Mouse (Mus musculus) neural tube, embryonic 11.5 days (tissue): ENCODE data around the gene Glb1l2. TPM values are rescaled to one million over a fixed set of nuclear protein-coding genes. Genes with fewer than 3 reads are reported as not detected.

Experiments used
- ATAC-seq: fragments of 200-750 bp; cut with Nextera tagmentation; 2 replicates; pipeline ENCODE4 v1.8.0; 2017; ENCODE audit warnings: moderate number of reproducible peaks, mild to moderate bottlenecking, moderate TSS enrichment, moderate library complexity; ENCODE audit not compliant: insufficient read depth, low FRiP score, low TSS enrichment
- DNase-seq: peaks from one replicate; pipeline ENCODE4 v3.0.0-alpha.2; 2015; ENCODE audit warnings: low spot score
- H3K27ac ChIP-seq: fragments of 300-500 bp; sonication (generic); 2 replicates; pipeline ENCODE4 v1.5.1; 2014; ENCODE audit warnings: low read depth, mild to moderate bottlenecking, low read length
- H3K27me3 ChIP-seq: fragments of 300-500 bp; sonication (generic); 2 replicates; pipeline ENCODE4 v1.6.1; 2014; ENCODE audit warnings: mild to moderate bottlenecking, low read length, mixed read lengths; ENCODE audit not compliant: control insufficient read depth, insufficient read depth
- H3K36me3 ChIP-seq: fragments of 300-500 bp; sonication (generic); 2 replicates; pipeline ENCODE4 v1.6.1; 2014; ENCODE audit warnings: mild to moderate bottlenecking, low read length, moderate library complexity, mixed read lengths; ENCODE audit not compliant: control insufficient read depth, insufficient read depth
- H3K4me1 ChIP-seq: fragments of 300-500 bp; sonication (generic); 2 replicates; pipeline ENCODE4 v1.6.1; 2014; ENCODE audit warnings: low read length, mixed read lengths; ENCODE audit not compliant: control insufficient read depth, insufficient read depth
- H3K4me2 ChIP-seq: fragments of 300-500 bp; sonication (generic); 2 replicates; pipeline ENCODE4 v1.6.1; 2014; ENCODE audit warnings: low read depth, mild to moderate bottlenecking, moderate library complexity
- H3K4me3 ChIP-seq: fragments of 300-500 bp; sonication (generic); 2 replicates; pipeline ENCODE4 v1.5.1; 2014; ENCODE audit warnings: low read depth, low read length
- H3K9ac ChIP-seq: fragments of 300-500 bp; sonication (generic); 2 replicates; pipeline ENCODE4 v1.6.1; 2014; ENCODE audit warnings: mild to moderate bottlenecking, low read length
- H3K9me3 ChIP-seq: fragments of 300-500 bp; sonication (generic); 2 replicates; pipeline ENCODE4 v1.6.1; 2016; ENCODE audit warnings: low read length; ENCODE audit not compliant: control insufficient read depth
- WGBS: fragments of 180-500 bp; shearing (Covaris S2); extraction: QIAGEN DNeasy Blood & Tissue Kit; methylation state at CpG from one replicate; pipeline ENCODE4 v1.1.7; 2014; 5-methylcytosine and 5-hydroxymethylcytosine counted together
- polyA plus RNA-seq: library from polyadenylated mRNA; unstranded; fragments of >200 nt; fragmentation: Nextera tagmentation; extraction: Ambion mirVana; gene quantifications from 2 replicates; pipeline ENCODE4 v1.2.1, GENCODE M21; 2014

Gene Glb1l2
- polyA plus RNA-seq, 1 experiment from 2014 or later = 3.8 TPM

GRCm38 (mm10) chr9:26747121-26747520 is 59.1 kb downstream of the Glb1l2 start:
- Histone ChIP-seq H3K9me3 (no peaks in the 10 kb centered on the region), H3K4me3 (no peak overlapping the region), H3K9ac (no peak overlapping the region), H3K36me3 (no peaks in the 10 kb centered on the region), H3K4me1 (no peaks in the 10 kb centered on the region), H3K27ac (no peak overlapping the region), H3K4me2 (no peak overlapping the region), H3K27me3 (no peaks in the 10 kb centered on the region)
- 74% methylated on average over 4 of the region's 4 CpGs for WGBS
- DNase-seq (no peak), ATAC-seq (no peak)

- no peaks in the 10 kb centered on the region for H3K9me3 ChIP-seq
- no peak overlapping the region for H3K27ac ChIP-seq
- H3K36me3 ChIP-seq = no peaks in the 10 kb centered on the region
- ATAC-seq (no peak), DNase-seq (no peak)
- WGBS = 91% methylated on average over 3 of the region's 3 CpGs
- no peak overlapping the region for H3K9ac ChIP-seq
- no peak overlapping the region for H3K4me2 ChIP-seq
- H3K4me1 ChIP-seq = no peaks in the 10 kb centered on the region
- H3K4me3 ChIP-seq = no peak overlapping the region
- H3K27me3 ChIP-seq = no peaks in the 10 kb centered on the region
Measured at GRCm38 (mm10) chr9:26742817-26743216, 63.5 kb downstream of the Glb1l2 start.

- Histone ChIP-seq H3K4me2 (no peak overlapping the region), H3K4me1 (no peaks in the 10 kb centered on the region), H3K4me3 (no peak overlapping the region), H3K27ac (no peak overlapping the region), H3K9me3 (no peaks in the 10 kb centered on the region), H3K9ac (no peak overlapping the region), H3K27me3 (peaks cover 6% of the 10 kb centered on the region; the same call in 1 of the 2 replicates), H3K36me3 (no peaks in the 10 kb centered on the region)
- DNase-seq (no peak), ATAC-seq (no peak)
- 83% methylated on average over 5 of the region's 5 CpGs for WGBS
Measured at GRCm38 (mm10) chr9:26737116-26737515, 69.2 kb downstream of the Glb1l2 start.

- peak overlapping the region; percentile 91 for H3K4me2 ChIP-seq
- H3K4me3 ChIP-seq = peak overlapping the region; percentile 74
- WGBS = 0% methylated on average over 32 of the region's 37 CpGs
- H3K27ac ChIP-seq = no peak overlapping the region
- no peaks in the 10 kb centered on the region for H3K36me3 ChIP-seq
- peak; percentile 66 for ATAC-seq
- no peaks in the 10 kb centered on the region for H3K4me1 ChIP-seq
- peak; percentile 63 for DNase-seq
- H3K27me3 ChIP-seq = peaks cover 6% of the 10 kb centered on the region; the same call in 1 of the 2 replicates
- H3K9ac ChIP-seq = peak overlapping the region; percentile 86
- H3K9me3 ChIP-seq = no peaks in the 10 kb centered on the region
Measured at GRCm38 (mm10) chr9:26733986-26734385, 72.3 kb downstream of the Glb1l2 start.

GRCm38 (mm10) chr9:26733206-26733891 is 72.9 kb downstream of the Glb1l2 start, which contains the start of gene B3gat1:
TSS of gene B3gat1 (plus strand) at chr9:26733728.
- Histone ChIP-seq H3K9me3 (no peaks in the 10 kb centered on the region), H3K4me3 (peak within 1 kb of the TSS; percentile 74), H3K36me3 (no peaks in the 10 kb centered on the region), H3K27ac (no peak within 1 kb of the TSS), H3K4me1 (no peaks in the 10 kb centered on the region), H3K9ac (peak within 1 kb of the TSS; percentile 86), H3K4me2 (peak within 1 kb of the TSS; percentile 91), H3K27me3 (peaks cover 6% of the 10 kb centered on the region; the same call in 1 of the 2 replicates)
- ATAC-seq (peak; percentile 89), DNase-seq (peak; percentile 81)
- WGBS = 3% methylated on average over 16 of the region's 65 CpGs

- no peaks in the 10 kb centered on the region for H3K4me1 ChIP-seq
- no peak overlapping the region for H3K4me2 ChIP-seq
- DNase-seq = no peak
- 86% methylated on average over 2 of the region's 2 CpGs for WGBS
- H3K27ac ChIP-seq = no peak overlapping the region
- no peaks in the 10 kb centered on the region for H3K36me3 ChIP-seq
- ATAC-seq = no peak
- 0 out of 2 replicates have a peak, but pooled peaks cover 6% of the 10 kb centered on the region for H3K27me3 ChIP-seq
- H3K9me3 ChIP-seq = no peaks in the 10 kb centered on the region
- H3K4me3 ChIP-seq = no peak overlapping the region
- no peak overlapping the region for H3K9ac ChIP-seq
Measured at GRCm38 (mm10) chr9:26728556-26728955, 77.7 kb downstream of the Glb1l2 start.

- no peaks in the 10 kb centered on the region for H3K9me3 ChIP-seq
- DNase-seq (peak; percentile 57), ATAC-seq (no peak)
- H3K27me3 ChIP-seq = 0 out of 2 replicates have a peak, but pooled peaks cover 2% of the 10 kb centered on the region
- H3K4me3 ChIP-seq = no peak overlapping the region
- no peak overlapping the region for H3K27ac ChIP-seq
- no peak overlapping the region for H3K9ac ChIP-seq
- H3K4me1 ChIP-seq = no peaks in the 10 kb centered on the region
- H3K4me2 ChIP-seq = no peak overlapping the region
- WGBS = 67% methylated on average over 2 of the region's 2 CpGs
- H3K36me3 ChIP-seq = no peaks in the 10 kb centered on the region
Measured at GRCm38 (mm10) chr9:26727445-26727844, 78.8 kb downstream of the Glb1l2 start.

GRCm38 (mm10) chr9:26725709-26726108 is 80.6 kb downstream of the Glb1l2 start:
- no peak overlapping the region for H3K4me2 ChIP-seq
- ATAC-seq (no peak), DNase-seq (no peak)
- H3K27me3 ChIP-seq = no peaks in the 10 kb centered on the region
- no peak overlapping the region for H3K27ac ChIP-seq
- 89% methylated on average over 3 of the region's 3 CpGs for WGBS
- no peak overlapping the region for H3K4me3 ChIP-seq
- no peak overlapping the region for H3K9ac ChIP-seq
- H3K36me3 ChIP-seq = no peaks in the 10 kb centered on the region
- H3K9me3 ChIP-seq = no peaks in the 10 kb centered on the region
- no peaks in the 10 kb centered on the region for H3K4me1 ChIP-seq

- H3K27me3 ChIP-seq = no peaks in the 10 kb centered on the region
- 80% methylated on average over 7 of the region's 7 CpGs for WGBS
- H3K4me2 ChIP-seq = no peak overlapping the region
- H3K9me3 ChIP-seq = no peaks in the 10 kb centered on the region
- H3K4me1 ChIP-seq = no peaks in the 10 kb centered on the region
- no peak overlapping the region for H3K9ac ChIP-seq
- H3K36me3 ChIP-seq = no peaks in the 10 kb centered on the region
- no peak overlapping the region for H3K27ac ChIP-seq
- no peak for ATAC-seq
- H3K4me3 ChIP-seq = no peak overlapping the region
- DNase-seq = no peak
Measured at GRCm38 (mm10) chr9:26721771-26722170, 84.5 kb downstream of the Glb1l2 start.
